Comparison of ENCODE assay signal across 30 mouse cellular contexts in genomic region chr3:107147126-107147525, GRCm38 (mm10). TPM values are rescaled to one million over a fixed set of nuclear protein-coding genes. Genes with fewer than 3 reads are reported as not detected.
"Had no signal": no experiment of that assay in that cellular context is flagged by ENCODE, and none has a peak within 500 bp of the region (broad histone marks: within the 10 kb centered on the region; RNA-seq: fewer than 3 reads in every experiment).

No protein-coding gene starts in this region.

- DNase-seq: gastrocnemius, adult 2 months; gastrocnemius, postnatal 10 days; gastrocnemius, postnatal 25 days; heart, adult 2 months; heart, postnatal 10 days; heart, postnatal 4 days; kidney, adult 18-20 months; kidney, adult 8-10 months; kidney, postnatal 10 days; kidney, postnatal 25 days; kidney, postnatal 4 days; liver; liver, embryonic 13.5 days had no signal

- H3K27me3 ChIP-seq: hindbrain, embryonic 12.5 days; hindbrain, embryonic 15.5 days; intestine, embryonic 15.5 days; limb, embryonic 12.5 days; liver, embryonic 13.5 days had no signal

- H3K36me3 ChIP-seq: hindbrain, embryonic 10.5 days; hindbrain, embryonic 12.5 days; hindbrain, embryonic 15.5 days; intestine, embryonic 15.5 days; limb, embryonic 10.5 days; limb, embryonic 12.5 days; liver, embryonic 13.5 days had no signal

- ATAC-seq: hindbrain, postnatal 0 days; intestine, embryonic 15.5 days; intestine, postnatal 0 days had no signal

- H3K27ac ChIP-seq: gastrocnemius, adult 2 months; heart, adult 2 months; hindbrain, embryonic 10.5 days; hindbrain, embryonic 12.5 days; hindbrain, embryonic 15.5 days; hindbrain, postnatal 0 days; intestine, embryonic 15.5 days; layer of hippocampus, adult 2 months; left cerebral cortex, adult 2 months; limb, embryonic 10.5 days; limb, embryonic 12.5 days; liver, embryonic 13.5 days had no signal

- H3K4me2 ChIP-seq: heart, embryonic 11.5 days; hindbrain, embryonic 12.5 days; hindbrain, embryonic 15.5 days; intestine, embryonic 15.5 days; limb, embryonic 12.5 days; liver, embryonic 11.5 days; liver, embryonic 13.5 days had no signal

- H3K4me1 ChIP-seq: intestine, embryonic 15.5 days; limb, embryonic 10.5 days; limb, embryonic 12.5 days; liver, embryonic 13.5 days had no signal

- H3K9ac ChIP-seq: hindbrain, embryonic 12.5 days; hindbrain, embryonic 15.5 days; intestine, embryonic 15.5 days; limb, embryonic 12.5 days; liver, embryonic 13.5 days had no signal

- H3K4me3 ChIP-seq: gastrocnemius, adult 2 months; heart, adult 2 months; hindbrain, embryonic 10.5 days; hindbrain, embryonic 12.5 days; hindbrain, embryonic 15.5 days; intestine, embryonic 15.5 days; layer of hippocampus, adult 2 months; left cerebral cortex, adult 2 months; limb, embryonic 10.5 days; limb, embryonic 12.5 days; liver, embryonic 13.5 days had no signal

- H3K9me3 ChIP-seq: hindbrain, embryonic 10.5 days; hindbrain, embryonic 12.5 days; hindbrain, embryonic 15.5 days; intestine, embryonic 15.5 days; limb, embryonic 10.5 days; limb, embryonic 12.5 days; liver, embryonic 13.5 days had no signal

RNA-seq across cellular contexts. Expression of gene Kcna10, which starts 35.7 kb away (rescaled TPM):
- polyA plus RNA-seq: heart, adult 2 months; heart, embryonic 11.5 days; heart, embryonic 14.5 days; heart, embryonic 16.5 days; hindbrain, embryonic 10.5 days; hindbrain, embryonic 12.5 days; hindbrain, embryonic 15.5 days; hindbrain, postnatal 0 days; intestine, embryonic 15.5 days; intestine, postnatal 0 days; kidney, embryonic 14.5 days; kidney, embryonic 16.5 days; limb, embryonic 10.5 days; limb, embryonic 12.5 days; limb, embryonic 14.5 days; liver, embryonic 11.5 days; liver, embryonic 13.5 days had no signal
